ENCODE assay signal across 8 mouse cellular contexts in the genomic region with DNA sequence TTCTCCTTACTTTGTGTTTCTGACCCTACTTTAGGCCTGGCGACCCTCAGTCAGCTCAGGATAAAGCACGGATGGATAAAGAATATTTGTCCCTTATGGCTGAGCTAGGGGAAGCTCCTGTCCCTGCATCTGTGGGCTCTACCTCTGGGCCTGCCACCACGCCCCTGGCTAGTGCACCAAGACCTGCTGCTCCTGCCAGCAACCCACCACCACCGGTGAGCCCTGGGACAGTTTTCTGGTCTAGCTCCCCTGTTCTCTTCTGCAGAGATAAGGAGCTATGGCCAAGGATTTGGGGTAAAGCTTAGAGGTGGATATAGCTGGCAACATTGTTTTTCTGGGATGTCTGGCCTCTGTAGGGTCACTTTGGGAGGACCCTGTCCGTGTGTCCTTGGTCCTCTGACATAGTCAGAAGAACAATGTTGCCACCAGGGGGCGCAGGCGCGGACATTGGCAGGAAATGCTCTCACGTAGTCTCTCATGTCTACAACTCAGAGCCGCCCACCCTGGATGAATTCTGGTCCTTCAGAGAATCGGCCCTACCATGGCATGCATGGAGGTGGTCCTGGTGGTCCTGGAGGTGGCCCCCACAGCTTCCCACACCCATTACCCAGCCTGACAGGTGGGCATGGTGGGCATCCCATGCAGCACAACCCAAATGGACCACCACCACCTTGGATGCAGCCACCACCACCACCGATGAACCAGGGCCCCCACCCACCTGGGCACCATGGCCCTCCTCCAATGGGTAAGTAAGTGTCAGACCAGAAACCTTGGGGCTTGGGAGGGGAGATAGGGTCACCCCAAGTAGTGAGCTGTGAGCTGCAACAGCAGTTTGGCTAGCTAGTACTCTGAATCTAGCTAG. TPM values are rescaled to one million over a fixed set of nuclear protein-coding genes. Genes with fewer than 3 reads are reported as not detected.
DNase-seq lines count a peak whose midpoint lies in the region; ATAC-seq and TF ChIP-seq lines count a peak whose summit lies in the region.

No protein-coding gene starts in this region.

- TF ChIP-seq CTCF in cortical plate, adult 2 months (IDR thresholded peaks at IDR 0.05; ENCODE audit: extremely low read depth, insufficient read depth, low read length), result peak; percentile 50
- TF ChIP-seq CTCF in kidney, adult 2 months (conservative IDR thresholded peaks at IDR 0.05; ENCODE audit: insufficient read depth, insufficient read length, low read depth, low read length), result peak; percentile 71

- 0 out of 2 replicates have a peak, but pooled peaks have one; percentile 20 for ATAC-seq in cerebellum, adult (ENCODE audit: insufficient number of reproducible peaks, low FRiP score, low TSS enrichment)
- ATAC-seq in limb, embryonic 13.5 days (ENCODE audit: low FRiP score, low read depth), result peak; percentile 49; the same call in 1 of the 2 replicates
- peak; percentile 41 for ATAC-seq in midbrain, embryonic 16.5 days

- H3K9ac ChIP-seq in limb, embryonic 13.5 days, result no peak overlapping the region
- no peak overlapping the region for H3K9ac ChIP-seq in midbrain, embryonic 16.5 days (ENCODE audit: low read depth, low read length)

- no peak for DNase-seq in cerebellum, adult 9-11 months
- DNase-seq in heart, adult 11 months, result peak; percentile 95
- DNase-seq in kidney, adult 2 months, result peak; percentile 79
- peak; percentile 82 to 96 for DNase-seq in spleen, postnatal 4 days (ENCODE audit: low spot score in 2 of 2)

- no peaks in the 10 kb centered on the region for H3K9me3 ChIP-seq in limb, embryonic 13.5 days
- H3K9me3 ChIP-seq in midbrain, embryonic 16.5 days (replicated peaks; ENCODE audit: control insufficient read depth, low read length, poor library complexity, severe bottlenecking), result no peaks in the 10 kb centered on the region

- 50% methylated on average over 12 of the region's 12 CpGs for WGBS in kidney, adult 2 months
- 72% methylated on average over 12 of the region's 12 CpGs for WGBS in limb, embryonic 13.5 days
- 57% methylated on average over 12 of the region's 12 CpGs for WGBS in midbrain, embryonic 16.5 days

- H3K27ac ChIP-seq in cortical plate, adult 2 months (ENCODE audit: insufficient read depth, low read length), result no peak overlapping the region
- no peak overlapping the region for H3K27ac ChIP-seq in kidney, adult 2 months (ENCODE audit: insufficient read depth, low read depth, low read length)
- H3K27ac ChIP-seq in limb, embryonic 13.5 days, result no peak overlapping the region
- no peak overlapping the region for H3K27ac ChIP-seq in midbrain, embryonic 16.5 days (ENCODE audit: low read length)

- no peak overlapping the region for H3K4me3 ChIP-seq in cortical plate, adult 2 months (ENCODE audit: insufficient read depth, low read length)
- H3K4me3 ChIP-seq in kidney, adult 2 months (ENCODE audit: insufficient read depth, low read depth, low read length), result no peak overlapping the region
- H3K4me3 ChIP-seq in limb, embryonic 13.5 days, result no peak overlapping the region
- no peak overlapping the region for H3K4me3 ChIP-seq in midbrain, embryonic 16.5 days (ENCODE audit: low read depth, low read length)

- no peaks in the 10 kb centered on the region for H3K27me3 ChIP-seq in kidney, adult 2 months (replicated peaks; ENCODE audit: control insufficient read depth, insufficient read depth, low read length)
- no peaks in the 10 kb centered on the region for H3K27me3 ChIP-seq in limb, embryonic 13.5 days
- H3K27me3 ChIP-seq in midbrain, embryonic 16.5 days (ENCODE audit: control insufficient read depth, insufficient read depth, low read depth, low read length), result no peaks in the 10 kb centered on the region

- peaks cover 2% of the 10 kb centered on the region; the same call in 1 of the 2 replicates for H3K4me1 ChIP-seq in cortical plate, adult 2 months (ENCODE audit: control insufficient read depth, insufficient read depth, low read length)
- H3K4me1 ChIP-seq in kidney, adult 2 months (ENCODE audit: control insufficient read depth, insufficient read depth, low read length), result no peaks in the 10 kb centered on the region
- no peaks in the 10 kb centered on the region for H3K4me1 ChIP-seq in limb, embryonic 13.5 days
- no peaks in the 10 kb centered on the region for H3K4me1 ChIP-seq in midbrain, embryonic 16.5 days (ENCODE audit: control insufficient read depth, insufficient read depth, low read length)

- peaks cover 30% of the 10 kb centered on the region for H3K36me3 ChIP-seq in kidney, adult 2 months (ENCODE audit: control insufficient read depth, insufficient read depth, low read length)
- peaks cover 96% of the 10 kb centered on the region for H3K36me3 ChIP-seq in limb, embryonic 13.5 days
- peaks cover 72% of the 10 kb centered on the region for H3K36me3 ChIP-seq in midbrain, embryonic 16.5 days (ENCODE audit: control insufficient read depth, insufficient read depth, low read length)

- H3K4me2 ChIP-seq in limb, embryonic 13.5 days (replicated peaks), result no peak overlapping the region
- H3K4me2 ChIP-seq in midbrain, embryonic 16.5 days (ENCODE audit: low read length), result no peak overlapping the region

- TF ChIP-seq POLR2A in cortical plate, adult 2 months (IDR thresholded peaks at IDR 0.05; ENCODE audit: extremely low read depth, insufficient read depth, low read length), result no peak
- TF ChIP-seq POLR2A in kidney, adult 2 months (IDR thresholded peaks at IDR 0.05; ENCODE audit: low read depth, low read length), result no peak

RNA-seq across cellular contexts. Expression of gene Sf1, which starts 10.3 kb away (rescaled TPM):
- polyA plus RNA-seq in cortical plate, adult 2 months (2012; rRNA removed), result 145 and 149 TPM in 2 replicates
- 71.3 and 76.3 TPM in 2 replicates for polyA plus RNA-seq in kidney, adult 2 months (2012; rRNA removed)
- 130 and 148 TPM in 2 replicates for polyA plus RNA-seq in limb, embryonic 13.5 days (2015; fragmentation: Nextera tagmentation; extraction: Ambion mirVana)
- 95.9 and 99.5 TPM in 2 replicates for polyA plus RNA-seq in midbrain, embryonic 16.5 days (2015; fragmentation: Nextera tagmentation; extraction: Ambion mirVana)

RNA-seq across cellular contexts. Expression of gene Pygm, which starts 10.4 kb away (rescaled TPM):
- 40.9 and 46.2 TPM in 2 replicates for polyA plus RNA-seq in cortical plate, adult 2 months (2012; rRNA removed)
- polyA plus RNA-seq in kidney, adult 2 months (2012; rRNA removed), result 15.0 and 47.1 TPM in 2 replicates
- polyA plus RNA-seq in limb, embryonic 13.5 days (2015; fragmentation: Nextera tagmentation; extraction: Ambion mirVana), result 13.2 and 14.4 TPM in 2 replicates
- polyA plus RNA-seq in midbrain, embryonic 16.5 days (2015; fragmentation: Nextera tagmentation; extraction: Ambion mirVana), result 7.3 and 7.5 TPM in 2 replicates

RNA-seq across cellular contexts. Expression of gene Rasgrp2, which starts 25.4 kb away (rescaled TPM):
- polyA plus RNA-seq in cortical plate, adult 2 months (2012; rRNA removed), result 52.5 and 78.6 TPM in 2 replicates
- 76.8 and 90.0 TPM in 2 replicates for polyA plus RNA-seq in kidney, adult 2 months (2012; rRNA removed)
- polyA plus RNA-seq in limb, embryonic 13.5 days (2015; fragmentation: Nextera tagmentation; extraction: Ambion mirVana), result 15.2 and 17.7 TPM in 2 replicates
- polyA plus RNA-seq in midbrain, embryonic 16.5 days (2015; fragmentation: Nextera tagmentation; extraction: Ambion mirVana), result 91.4 and 139 TPM in 2 replicates

RNA-seq across cellular contexts. Expression of gene Map4k2, which starts 32.8 kb away (rescaled TPM):
- polyA plus RNA-seq in cortical plate, adult 2 months (2012; rRNA removed), result 237 and 248 TPM in 2 replicates
- 92.3 and 145 TPM in 2 replicates for polyA plus RNA-seq in kidney, adult 2 months (2012; rRNA removed)
- 11.8 and 15.5 TPM in 2 replicates for polyA plus RNA-seq in limb, embryonic 13.5 days (2015; fragmentation: Nextera tagmentation; extraction: Ambion mirVana)
- polyA plus RNA-seq in midbrain, embryonic 16.5 days (2015; fragmentation: Nextera tagmentation; extraction: Ambion mirVana), result 19.0 and 20.1 TPM in 2 replicates

RNA-seq across cellular contexts. Expression of gene Men1, which starts 39.0 kb away (rescaled TPM):
- polyA plus RNA-seq in cortical plate, adult 2 months (2012; rRNA removed), result 75.2 and 76.5 TPM in 2 replicates
- polyA plus RNA-seq in kidney, adult 2 months (2012; rRNA removed), result 49.5 and 63.2 TPM in 2 replicates
- polyA plus RNA-seq in limb, embryonic 13.5 days (2015; fragmentation: Nextera tagmentation; extraction: Ambion mirVana), result 88.7 and 97.6 TPM in 2 replicates
- 71.4 and 74.8 TPM in 2 replicates for polyA plus RNA-seq in midbrain, embryonic 16.5 days (2015; fragmentation: Nextera tagmentation; extraction: Ambion mirVana)
